Mouse (Mus musculus): ENCODE results near the gene Gm5134. TPM values are rescaled to one million over a fixed set of nuclear protein-coding genes. Genes with fewer than 3 reads are reported as not detected.
A peak's percentile ranks its signal among the peaks of the same experiment; 100 is the strongest.
"Not testable (repeated sequence)": the region's sequence is repeated elsewhere in the genome, so short reads cannot be mapped to it uniquely, and the experiment has no call there.

The Gm5134 gene
- polyA plus RNA-seq, 1 experiment from 2014 or later = not detected

DNA sequence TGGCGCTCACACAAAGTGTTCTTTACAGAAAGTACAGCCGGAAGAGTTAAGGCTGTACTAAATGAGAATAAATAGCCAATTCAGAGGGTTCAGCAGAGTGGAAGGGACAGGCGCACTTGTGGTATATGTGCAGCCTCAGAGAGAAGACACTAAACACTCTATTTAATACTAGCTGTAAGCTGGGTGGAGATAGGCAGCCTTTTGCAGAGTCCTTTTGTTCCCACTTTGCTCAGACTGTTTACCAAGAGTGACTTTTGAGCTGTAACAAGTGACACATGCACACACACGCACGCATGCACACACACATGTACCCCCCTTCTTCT lies 24.5 kb downstream of the Gm5134 start:
- no peaks in the 10 kb centered on the region for H3K27me3 ChIP-seq
- H3K36me3 ChIP-seq (replicated peaks) = no peaks in the 10 kb centered on the region
- H3K4me3 ChIP-seq (replicated peaks) = no peak overlapping the region
- H3K9ac ChIP-seq = no peak overlapping the region
- ATAC-seq (ENCODE audit: low FRiP score) = no peak
- H3K4me1 ChIP-seq = no peaks in the 10 kb centered on the region
- no peaks in the 10 kb centered on the region for H3K9me3 ChIP-seq
- H3K4me2 ChIP-seq = no peak overlapping the region
- WGBS = 75% methylated on average over 5 of the region's 5 CpGs
- no peak overlapping the region for H3K27ac ChIP-seq

DNA sequence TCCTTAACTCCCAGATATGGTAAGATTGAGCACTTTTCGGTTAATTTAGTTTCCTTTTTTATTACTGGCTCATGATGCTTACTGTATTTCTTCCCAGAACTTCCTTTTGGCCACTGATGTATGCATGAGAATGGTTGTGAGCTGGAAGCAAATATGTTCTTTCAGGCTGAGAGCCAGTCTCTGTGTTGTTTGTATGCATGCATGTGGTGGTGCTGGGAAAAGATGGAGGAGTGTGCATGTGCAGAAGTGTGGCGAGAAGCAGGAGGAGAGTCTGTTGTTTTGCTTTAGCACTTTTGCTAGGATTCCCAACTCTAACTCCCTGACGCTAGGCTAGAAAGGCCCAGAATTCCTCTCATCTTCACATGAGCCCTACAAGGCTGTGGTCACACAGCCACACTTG lies 25.1 kb downstream of the Gm5134 start:
- no peak for ATAC-seq (ENCODE audit: low FRiP score)
- no peaks in the 10 kb centered on the region for H3K27me3 ChIP-seq
- no peak overlapping the region for H3K9ac ChIP-seq
- no peak overlapping the region for H3K27ac ChIP-seq
- no peak overlapping the region for H3K4me2 ChIP-seq
- no peaks in the 10 kb centered on the region for H3K36me3 ChIP-seq (replicated peaks)
- no peaks in the 10 kb centered on the region for H3K9me3 ChIP-seq
- 87% methylated on average over 3 of the region's 3 CpGs for WGBS
- H3K4me3 ChIP-seq (replicated peaks) = no peak overlapping the region
- H3K4me1 ChIP-seq = no peaks in the 10 kb centered on the region

DNA sequence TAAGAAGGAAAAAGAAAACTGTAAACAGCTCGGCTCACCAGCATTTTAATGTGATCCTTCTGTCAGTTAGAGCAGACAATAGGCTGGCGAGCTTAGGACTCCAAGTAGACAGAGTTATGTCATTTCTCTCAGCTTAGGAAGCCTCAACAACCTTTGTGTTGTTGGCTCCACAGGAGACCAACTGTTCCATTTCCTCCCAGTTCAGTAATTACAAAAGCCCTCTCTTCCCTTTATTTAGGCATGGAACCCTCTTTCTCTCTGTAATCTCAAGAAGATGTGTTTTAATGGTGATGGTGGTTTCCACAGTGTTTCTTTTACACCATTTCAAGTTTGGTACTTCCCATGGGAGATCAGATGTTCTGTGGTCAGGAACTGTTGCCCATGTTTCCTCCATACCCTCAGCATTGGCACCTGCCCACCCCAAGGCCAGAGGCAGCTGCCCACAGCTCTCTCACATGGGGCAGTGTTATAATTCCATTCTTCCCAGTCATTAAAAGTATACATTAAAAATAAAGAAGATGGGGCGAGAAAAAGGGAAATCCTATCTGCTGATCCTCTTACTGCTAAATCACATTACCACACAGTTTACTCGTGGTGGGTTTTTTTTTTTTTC lies 36.2 kb downstream of the Gm5134 start:
- H3K4me3 ChIP-seq (replicated peaks) = no peak overlapping the region
- H3K27me3 ChIP-seq = no peaks in the 10 kb centered on the region
- H3K27ac ChIP-seq = no peak overlapping the region
- H3K9ac ChIP-seq = no peak overlapping the region
- H3K36me3 ChIP-seq (replicated peaks) = no peaks in the 10 kb centered on the region
- no peaks in the 10 kb centered on the region for H3K4me1 ChIP-seq
- H3K9me3 ChIP-seq = no peaks in the 10 kb centered on the region
- ATAC-seq (ENCODE audit: low FRiP score) = no peak
- no peak overlapping the region for H3K4me2 ChIP-seq
- 73% methylated on average over 4 of the region's 4 CpGs for WGBS

DNA sequence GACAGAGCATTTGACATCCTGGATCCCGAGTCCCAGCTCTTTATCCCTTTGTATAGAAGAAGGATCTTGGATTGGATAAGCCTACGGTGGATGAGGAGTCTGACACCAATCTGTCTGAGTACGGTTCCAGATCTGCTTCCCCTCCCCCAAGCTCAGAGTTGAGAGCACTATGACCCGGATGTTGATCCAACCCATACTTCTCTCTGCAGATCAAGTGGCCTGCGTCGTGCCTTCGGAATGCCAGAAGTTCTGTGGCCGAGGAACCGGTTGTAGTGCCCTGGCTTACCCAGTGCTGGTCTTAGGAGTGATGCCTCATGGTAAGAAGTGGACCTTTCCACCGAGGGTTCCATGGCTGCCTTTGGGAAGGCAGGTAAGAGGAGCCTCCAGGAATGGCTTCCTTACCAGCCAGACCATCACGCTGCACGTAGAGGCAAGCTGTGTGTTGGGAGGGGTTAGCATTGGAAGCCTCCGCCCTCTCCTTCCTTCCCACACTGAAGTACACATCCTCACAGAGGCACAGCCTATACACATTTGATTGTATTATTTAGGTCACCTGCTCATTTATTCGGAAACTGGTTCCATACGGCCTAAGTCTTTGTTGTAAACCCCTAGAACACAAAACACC lies 39.4 kb downstream of the Gm5134 start:
- Histone ChIP-seq H3K27me3 (no peaks in the 10 kb centered on the region), H3K36me3 (replicated peaks) (no peaks in the 10 kb centered on the region), H3K9ac (no peak overlapping the region), H3K9me3 (no peaks in the 10 kb centered on the region), H3K4me2 (no peak overlapping the region), H3K4me1 (no peaks in the 10 kb centered on the region), H3K27ac (no peak overlapping the region), H3K4me3 (replicated peaks) (no peak overlapping the region)
- 88% methylated on average over 15 of the region's 15 CpGs for WGBS
- no peak for ATAC-seq (ENCODE audit: low FRiP score)

DNA sequence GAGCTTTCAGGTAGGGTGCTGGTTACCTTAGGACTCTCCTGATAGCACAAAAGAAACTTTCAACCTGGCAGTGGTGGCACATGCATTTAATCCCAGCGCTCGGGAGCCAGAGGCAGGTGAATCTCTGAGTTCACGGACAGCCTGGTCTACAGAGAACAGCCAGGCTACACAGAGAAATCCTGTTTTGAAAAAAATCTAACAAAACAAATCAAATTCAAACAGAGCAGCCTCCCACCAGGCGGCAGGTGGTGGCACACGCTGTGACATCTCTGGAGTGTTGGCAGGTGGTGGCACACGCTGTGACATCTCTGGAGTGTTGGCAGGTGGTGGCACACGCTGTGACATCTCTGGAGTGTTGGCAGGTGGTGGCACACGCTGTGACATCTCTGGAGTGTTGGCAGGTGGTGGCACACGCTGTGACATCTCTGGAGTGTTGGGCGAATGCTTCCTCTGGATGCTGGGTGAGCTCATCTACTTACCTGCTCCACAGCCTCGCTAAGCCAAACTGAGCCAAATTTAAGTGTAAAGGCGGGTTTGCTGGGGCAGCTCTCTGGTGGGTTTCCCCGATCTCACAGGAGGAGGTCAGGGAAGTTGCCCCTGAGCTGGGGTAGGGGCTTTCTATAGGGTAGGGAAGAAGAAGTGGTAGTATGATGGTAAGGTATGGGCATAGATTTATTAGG lies 40.4 kb downstream of the Gm5134 start:
- ATAC-seq (ENCODE audit: low FRiP score); H3K9me3 ChIP-seq; H3K27ac ChIP-seq; H3K36me3 ChIP-seq (replicated peaks); H3K27me3 ChIP-seq; H3K9ac ChIP-seq; H3K4me1 ChIP-seq; H3K4me3 ChIP-seq (replicated peaks); H3K4me2 ChIP-seq: not testable (repeated sequence)
- WGBS = 70% methylated on average over 13 of the region's 13 CpGs

DNA sequence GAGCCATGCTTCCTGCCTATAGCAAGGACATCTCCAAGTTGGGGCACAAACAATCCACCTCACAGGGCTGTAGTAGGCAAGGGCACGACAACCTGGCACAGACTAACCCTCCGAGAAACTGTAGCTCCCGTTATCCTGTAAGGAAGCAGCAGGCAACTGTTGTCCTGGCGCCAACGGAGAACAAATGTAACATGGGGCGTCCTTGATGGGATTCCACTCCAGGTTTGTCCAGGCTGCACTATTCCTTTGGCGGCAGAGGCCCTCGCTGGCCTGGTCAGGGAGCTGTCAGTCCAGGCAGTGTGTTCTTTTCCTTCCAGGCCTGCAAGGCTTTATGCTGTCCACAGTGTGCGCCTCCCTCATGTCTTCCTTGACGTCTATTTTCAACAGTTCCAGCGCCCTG lies 41.1 kb downstream of the Gm5134 start:
- Histone ChIP-seq H3K4me1 (no peaks in the 10 kb centered on the region), H3K27ac (no peak overlapping the region), H3K27me3 (no peaks in the 10 kb centered on the region), H3K4me3 (replicated peaks) (no peak overlapping the region), H3K9me3 (no peaks in the 10 kb centered on the region), H3K4me2 (no peak overlapping the region), H3K9ac (no peak overlapping the region), H3K36me3 (replicated peaks) (no peaks in the 10 kb centered on the region)
- WGBS = 95% methylated on average over 11 of the region's 11 CpGs
- ATAC-seq (ENCODE audit: low FRiP score) = no peak

DNA sequence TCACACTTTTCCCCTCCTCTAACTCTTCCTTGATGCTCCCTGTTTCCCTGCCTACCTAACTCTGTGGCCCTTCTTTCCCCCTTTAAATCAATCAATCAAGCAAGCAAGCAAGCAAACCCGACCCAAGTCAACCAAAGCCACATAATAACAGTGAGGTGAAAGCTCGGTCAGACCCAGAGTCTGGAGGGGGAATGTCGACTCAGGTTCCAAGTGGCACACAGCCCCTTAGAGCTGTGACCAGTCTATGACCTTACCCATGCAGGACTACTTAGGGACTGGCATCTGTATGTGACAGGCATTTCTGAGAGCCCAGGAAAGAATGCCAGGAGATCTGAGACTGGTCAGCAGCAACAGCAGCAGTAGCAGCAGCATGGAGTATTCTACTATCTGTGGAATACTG lies 42.0 kb downstream of the Gm5134 start:
- WGBS = 80% methylated on average over 3 of the region's 3 CpGs
- no peaks in the 10 kb centered on the region for H3K9me3 ChIP-seq

DNA sequence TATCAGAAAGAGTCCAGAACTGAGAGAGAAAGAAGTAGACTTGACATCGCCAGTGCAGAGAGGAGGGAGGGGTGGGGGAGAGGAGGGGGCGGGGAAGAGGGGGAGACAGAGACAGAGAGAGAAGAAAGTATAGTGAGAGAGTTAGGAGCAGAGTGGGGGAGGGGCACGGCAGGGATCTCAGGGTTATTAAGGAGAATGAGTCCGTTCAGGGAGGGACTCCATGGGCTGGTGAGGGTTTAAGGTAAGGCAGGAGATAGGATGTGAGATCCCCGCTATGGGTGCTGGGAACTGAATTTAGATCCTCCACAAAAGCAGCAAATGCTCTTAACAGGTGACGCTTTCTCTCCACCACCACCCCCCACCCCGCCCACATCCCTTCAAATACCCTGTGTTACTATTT lies 46.8 kb downstream of the Gm5134 start:
- H3K4me2 ChIP-seq = peak overlapping the region; percentile 17
- H3K27me3 ChIP-seq = peaks cover 15% of the 10 kb centered on the region
- H3K9me3 ChIP-seq = no peaks in the 10 kb centered on the region
- WGBS = 33% methylated on average over 7 of the region's 7 CpGs
- no peak overlapping the region for H3K27ac ChIP-seq
- peaks cover 18% of the 10 kb centered on the region for H3K4me1 ChIP-seq
- H3K36me3 ChIP-seq (replicated peaks) = no peaks in the 10 kb centered on the region
- no peak overlapping the region for H3K9ac ChIP-seq
- no peak for ATAC-seq (ENCODE audit: low FRiP score)
- H3K4me3 ChIP-seq (replicated peaks) = no peak overlapping the region

More for the DNA sequence above, 42.0 kb downstream of the Gm5134 start:
- no peaks in the 10 kb centered on the region for H3K27me3 ChIP-seq
- no peak overlapping the region for H3K4me2 ChIP-seq
- H3K36me3 ChIP-seq (replicated peaks) = no peaks in the 10 kb centered on the region
- peaks cover 8% of the 10 kb centered on the region for H3K4me1 ChIP-seq
- no peak overlapping the region for H3K4me3 ChIP-seq (replicated peaks)
- H3K27ac ChIP-seq = no peak overlapping the region
- H3K9ac ChIP-seq = no peak overlapping the region
- ATAC-seq (ENCODE audit: low FRiP score) = no peak

DNA sequence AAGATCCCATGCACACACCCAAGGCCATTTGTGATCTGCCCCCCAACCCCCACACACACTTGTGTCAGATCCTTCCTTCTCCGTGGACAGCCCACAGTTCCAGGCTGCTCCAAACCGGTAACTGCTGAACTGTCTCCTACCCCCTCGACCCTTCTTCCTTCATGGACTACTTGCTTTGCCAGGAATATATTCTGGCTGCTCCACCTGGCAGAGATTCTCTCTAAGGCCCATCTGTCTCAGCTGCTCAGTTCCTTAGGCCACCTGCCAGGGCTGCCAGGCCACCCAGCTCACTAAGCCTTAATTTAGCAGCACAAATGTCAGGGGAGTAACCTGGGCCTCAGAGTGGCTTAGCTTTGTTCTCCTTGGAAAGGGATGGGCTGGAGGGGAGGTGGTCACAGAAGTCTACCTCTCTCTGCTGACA lies 47.8 kb downstream of the Gm5134 start:
- Histone ChIP-seq H3K27me3 (peaks cover 15% of the 10 kb centered on the region), H3K36me3 (replicated peaks) (no peaks in the 10 kb centered on the region), H3K4me1 (peaks cover 18% of the 10 kb centered on the region), H3K9me3 (no peaks in the 10 kb centered on the region), H3K9ac (no peak overlapping the region), H3K4me3 (replicated peaks) (no peak overlapping the region), H3K27ac (no peak overlapping the region), H3K4me2 (no peak overlapping the region)
- no peak for ATAC-seq (ENCODE audit: low FRiP score)
- 33% methylated on average over 3 of the region's 3 CpGs for WGBS

DNA sequence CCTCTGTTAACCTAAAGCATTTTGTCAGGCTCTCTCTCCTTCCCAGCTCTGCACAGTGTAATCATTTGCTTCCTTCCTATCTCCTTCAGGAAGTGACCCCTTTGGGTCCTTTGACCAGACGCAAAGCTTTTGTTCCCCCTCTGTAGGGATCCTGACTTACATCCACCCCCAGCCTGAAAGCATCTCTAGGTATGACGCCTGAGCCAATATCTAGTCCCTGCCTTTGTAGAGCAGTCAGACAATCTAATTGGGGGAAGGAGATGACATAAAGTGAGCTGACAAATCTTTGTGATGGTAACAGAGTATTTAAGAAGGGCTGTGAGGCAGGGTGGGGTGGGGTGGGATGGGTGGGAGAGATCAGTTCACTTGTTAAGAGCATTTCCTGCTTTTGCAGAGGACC lies 48.3 kb downstream of the Gm5134 start:
- Histone ChIP-seq H3K9ac (no peak overlapping the region), H3K4me3 (replicated peaks) (no peak overlapping the region), H3K4me1 (peaks cover 18% of the 10 kb centered on the region), H3K9me3 (no peaks in the 10 kb centered on the region), H3K27me3 (peaks cover 15% of the 10 kb centered on the region), H3K27ac (no peak overlapping the region), H3K4me2 (no peak overlapping the region), H3K36me3 (replicated peaks) (no peaks in the 10 kb centered on the region)
- WGBS = 22% methylated on average over 2 of the region's 2 CpGs
- no peak for ATAC-seq (ENCODE audit: low FRiP score)

DNA sequence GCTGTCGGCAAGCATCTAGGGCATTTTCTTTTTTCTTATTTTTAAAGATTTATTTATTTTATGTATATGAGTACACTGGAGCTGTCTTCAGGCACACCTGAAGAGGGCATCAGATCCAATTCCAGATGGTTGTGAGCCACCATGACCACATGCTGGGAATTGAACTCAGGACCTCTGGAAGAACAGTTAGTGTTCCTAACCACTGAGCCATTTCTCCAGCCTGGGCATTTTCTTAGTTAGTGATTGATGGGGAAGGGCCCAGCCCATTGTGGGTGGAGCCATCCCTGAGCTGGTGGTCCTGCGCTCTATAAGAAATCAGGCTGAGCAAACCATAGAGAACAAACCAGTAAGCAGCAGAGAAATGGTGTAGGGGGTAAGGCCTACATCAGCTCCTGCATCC lies 48.9 kb downstream of the Gm5134 start:
- Histone ChIP-seq H3K4me1 (peaks cover 18% of the 10 kb centered on the region), H3K36me3 (replicated peaks) (no peaks in the 10 kb centered on the region), H3K4me2 (no peak overlapping the region), H3K9me3 (no peaks in the 10 kb centered on the region), H3K27ac (no peak overlapping the region), H3K9ac (no peak overlapping the region), H3K27me3 (peaks cover 15% of the 10 kb centered on the region), H3K4me3 (replicated peaks) (no peak overlapping the region)
- WGBS = 87% methylated on average over 2 of the region's 2 CpGs
- ATAC-seq (ENCODE audit: low FRiP score) = no peak

DNA sequence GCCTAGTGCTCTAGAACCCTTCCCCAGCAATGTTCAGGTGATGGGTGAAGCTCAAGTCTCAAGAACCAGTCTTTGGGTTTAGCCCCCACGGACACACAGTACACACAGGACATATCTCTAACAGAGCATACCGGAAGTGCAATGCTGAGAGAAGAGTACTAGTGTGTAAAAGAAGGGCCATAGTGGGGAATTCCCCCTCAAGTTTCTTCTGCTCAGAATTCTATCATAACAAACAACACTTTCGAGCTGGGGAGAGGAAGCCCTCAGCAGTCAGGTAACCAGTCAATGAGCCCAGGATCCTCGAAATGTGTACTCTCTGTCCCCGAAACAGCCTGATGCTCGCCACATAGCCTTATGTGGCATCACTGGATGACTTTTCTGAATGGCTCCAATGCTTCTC lies 52.1 kb downstream of the Gm5134 start:
- ATAC-seq (ENCODE audit: low FRiP score) = no peak
- 90% methylated on average over 6 of the region's 6 CpGs for WGBS

DNA sequence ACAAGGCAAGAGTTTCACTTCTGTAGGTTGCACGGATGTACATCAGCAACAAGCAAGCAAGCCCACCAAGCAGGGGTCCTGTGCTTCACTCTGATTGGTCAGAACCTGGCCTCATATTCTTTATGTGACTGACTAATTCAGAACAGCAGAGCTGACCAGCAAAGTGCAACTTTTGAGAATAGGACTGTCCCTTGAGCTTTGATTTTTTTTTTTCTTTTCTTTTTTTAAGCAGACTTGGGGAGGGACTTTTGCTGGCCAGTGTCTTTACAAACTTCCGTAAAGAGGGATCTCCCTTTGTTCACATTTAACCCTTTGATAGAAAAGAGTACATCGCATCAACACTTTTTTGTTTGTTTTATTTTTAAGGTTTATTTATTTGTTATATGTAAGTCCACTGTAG lies 55.5 kb downstream of the Gm5134 start:
- Histone ChIP-seq H3K9me3 (no peaks in the 10 kb centered on the region), H3K4me3 (replicated peaks) (no peak overlapping the region), H3K4me1 (no peaks in the 10 kb centered on the region), H3K9ac (no peak overlapping the region), H3K27ac (no peak overlapping the region), H3K36me3 (replicated peaks) (no peaks in the 10 kb centered on the region), H3K27me3 (no peaks in the 10 kb centered on the region; the same call in 1 of the 2 replicates), H3K4me2 (no peak overlapping the region)
- ATAC-seq (ENCODE audit: low FRiP score) = no peak
- WGBS = 79% methylated on average over 3 of the region's 3 CpGs

More for the DNA sequence above, 52.1 kb downstream of the Gm5134 start:
- no peak overlapping the region for H3K4me3 ChIP-seq (replicated peaks)
- H3K4me2 ChIP-seq = no peak overlapping the region
- H3K9me3 ChIP-seq = no peaks in the 10 kb centered on the region
- no peaks in the 10 kb centered on the region for H3K36me3 ChIP-seq (replicated peaks)
- H3K27ac ChIP-seq = no peak overlapping the region
- no peak overlapping the region for H3K9ac ChIP-seq
- H3K4me1 ChIP-seq = peaks cover 10% of the 10 kb centered on the region
- H3K27me3 ChIP-seq = peaks cover 15% of the 10 kb centered on the region

All from forebrain, embryonic 12.5 days (tissue).